Mouse (Mus musculus): ENCODE results near the gene Fkbp1a. TPM values are rescaled to one million over a fixed set of nuclear protein-coding genes. Genes with fewer than 3 reads are reported as not detected.

Gene Fkbp1a
- polyA plus RNA-seq, 1 experiment from 2014 or later = 710 TPM

GRCm38 (mm10) chr2:151566856-151567255, 24.6 kb downstream of the Fkbp1a start:
- DNase-seq (ENCODE audit: low spot score) = no peak
- H3K4me1 ChIP-seq (replicated peaks; ENCODE audit: control insufficient read depth, insufficient read depth, low read length) = no peaks in the 10 kb centered on the region
- H3K9me3 ChIP-seq (ENCODE audit: control insufficient read depth, low read length) = no peaks in the 10 kb centered on the region
- peaks cover 30% of the 10 kb centered on the region for H3K36me3 ChIP-seq (ENCODE audit: control insufficient read depth, insufficient read depth, low read length)
- no peak overlapping the region for H3K4me3 ChIP-seq (ENCODE audit: low read depth, low read length)
- no peak overlapping the region for H3K27ac ChIP-seq (ENCODE audit: low read depth)
- ATAC-seq (replicated peaks; ENCODE audit: low FRiP score, low TSS enrichment, low read depth) = no peak
- H3K27me3 ChIP-seq (replicated peaks; ENCODE audit: control insufficient read depth, insufficient read depth, low read length) = no peaks in the 10 kb centered on the region
- H3K4me2 ChIP-seq (ENCODE audit: low read length) = no peak overlapping the region
- WGBS = 80% methylated on average over 6 of the region's 6 CpGs
- H3K9ac ChIP-seq (ENCODE audit: low read length) = no peak overlapping the region

- Histone ChIP-seq H3K9ac (ENCODE audit: low read length) (no peak overlapping the region), H3K36me3 (ENCODE audit: control insufficient read depth, insufficient read depth, low read length) (peaks cover 8% of the 10 kb centered on the region), H3K4me1 (replicated peaks; ENCODE audit: control insufficient read depth, insufficient read depth, low read length) (no peaks in the 10 kb centered on the region), H3K4me3 (ENCODE audit: low read depth, low read length) (no peak overlapping the region), H3K9me3 (ENCODE audit: control insufficient read depth, low read length) (no peaks in the 10 kb centered on the region), H3K27me3 (replicated peaks; ENCODE audit: control insufficient read depth, insufficient read depth, low read length) (no peaks in the 10 kb centered on the region), H3K4me2 (ENCODE audit: low read length) (no peak overlapping the region), H3K27ac (ENCODE audit: low read depth) (no peak overlapping the region)
- WGBS = 83% methylated on average over 2 of the region's 2 CpGs
- ATAC-seq (replicated peaks; ENCODE audit: low FRiP score, low TSS enrichment, low read depth) (no peak), DNase-seq (ENCODE audit: low spot score) (no peak)
Observed at GRCm38 (mm10) chr2:151569452-151569851, 27.2 kb downstream of the Fkbp1a start.

- 67% methylated on average over 17 of the region's 17 CpGs for WGBS
- peak; percentile 67 for DNase-seq (ENCODE audit: low spot score)
- H3K4me1 ChIP-seq (replicated peaks; ENCODE audit: control insufficient read depth, insufficient read depth, low read length) = peaks cover 8% of the 10 kb centered on the region
- H3K4me3 ChIP-seq (ENCODE audit: low read depth, low read length) = no peak within 1 kb of the TSS
- no peak within 1 kb of the TSS for H3K4me2 ChIP-seq (ENCODE audit: low read length)
- no peak within 1 kb of the TSS for H3K9ac ChIP-seq (ENCODE audit: low read length)
- H3K36me3 ChIP-seq (ENCODE audit: control insufficient read depth, insufficient read depth, low read length) = no peaks in the 10 kb centered on the region
- H3K9me3 ChIP-seq (ENCODE audit: control insufficient read depth, low read length) = no peaks in the 10 kb centered on the region
- H3K27ac ChIP-seq (ENCODE audit: low read depth) = no peak within 1 kb of the TSS
- peak; percentile 66 for ATAC-seq (replicated peaks; ENCODE audit: low FRiP score, low TSS enrichment, low read depth)
- H3K27me3 ChIP-seq (replicated peaks; ENCODE audit: control insufficient read depth, insufficient read depth, low read length) = no peaks in the 10 kb centered on the region
Observed at GRCm38 (mm10) chr2:151571873-151572700, 29.8 kb downstream of the Fkbp1a start, which contains the start of gene Sdcbp2. Gene Sdcbp2 (plus strand): TSS chr2:151572622.

- Histone ChIP-seq H3K9ac (ENCODE audit: low read length) (no peak overlapping the region), H3K4me3 (ENCODE audit: low read depth, low read length) (no peak overlapping the region), H3K27ac (ENCODE audit: low read depth) (no peak overlapping the region), H3K4me2 (ENCODE audit: low read length) (no peak overlapping the region), H3K27me3 (replicated peaks; ENCODE audit: control insufficient read depth, insufficient read depth, low read length) (no peaks in the 10 kb centered on the region), H3K9me3 (ENCODE audit: control insufficient read depth, low read length) (no peaks in the 10 kb centered on the region), H3K36me3 (ENCODE audit: control insufficient read depth, insufficient read depth, low read length) (no peaks in the 10 kb centered on the region), H3K4me1 (replicated peaks; ENCODE audit: control insufficient read depth, insufficient read depth, low read length) (peaks cover 8% of the 10 kb centered on the region)
- no peak for ATAC-seq (replicated peaks; ENCODE audit: low FRiP score, low TSS enrichment, low read depth)
- 75% methylated on average over 3 of the region's 3 CpGs for WGBS
- no peak for DNase-seq (ENCODE audit: low spot score)
Observed at GRCm38 (mm10) chr2:151573667-151574066, 31.4 kb downstream of the Fkbp1a start.

- Histone ChIP-seq H3K27me3 (replicated peaks; ENCODE audit: control insufficient read depth, insufficient read depth, low read length) (no peaks in the 10 kb centered on the region), H3K9ac (ENCODE audit: low read length) (no peak overlapping the region), H3K36me3 (ENCODE audit: control insufficient read depth, insufficient read depth, low read length) (no peaks in the 10 kb centered on the region), H3K9me3 (ENCODE audit: control insufficient read depth, low read length) (no peaks in the 10 kb centered on the region), H3K27ac (ENCODE audit: low read depth) (no peak overlapping the region), H3K4me2 (ENCODE audit: low read length) (no peak overlapping the region), H3K4me3 (ENCODE audit: low read depth, low read length) (no peak overlapping the region), H3K4me1 (replicated peaks; ENCODE audit: control insufficient read depth, insufficient read depth, low read length) (peaks cover 8% of the 10 kb centered on the region)
- ATAC-seq (replicated peaks; ENCODE audit: low FRiP score, low TSS enrichment, low read depth) = no peak
- DNase-seq (ENCODE audit: low spot score) = no peak
- 71% methylated on average over 5 of the region's 5 CpGs for WGBS
Observed at GRCm38 (mm10) chr2:151574607-151575006, 32.3 kb downstream of the Fkbp1a start.

GRCm38 (mm10) chr2:151575119-151575698, 32.9 kb downstream of the Fkbp1a start:
- ATAC-seq (replicated peaks; ENCODE audit: low FRiP score, low TSS enrichment, low read depth) = no peak; the same call in 1 of the 2 replicates

GRCm38 (mm10) chr2:151575699-151576389, 33.6 kb downstream of the Fkbp1a start:
- H3K4me2 ChIP-seq (ENCODE audit: low read length) = peak overlapping the region; percentile 78

More at GRCm38 (mm10) chr2:151575119-151575698, 32.9 kb downstream of the Fkbp1a start:
- H3K27ac ChIP-seq (ENCODE audit: low read depth) = peak overlapping the region; percentile 81
- H3K4me1 ChIP-seq (replicated peaks; ENCODE audit: control insufficient read depth, insufficient read depth, low read length) = peaks cover 8% of the 10 kb centered on the region
- peak overlapping the region; percentile 40 for H3K4me3 ChIP-seq (ENCODE audit: low read depth, low read length)
- no peaks in the 10 kb centered on the region for H3K9me3 ChIP-seq (ENCODE audit: control insufficient read depth, low read length)
- H3K9ac ChIP-seq (ENCODE audit: low read length) = peak overlapping the region; percentile 54
- WGBS = 31% methylated on average over 7 of the region's 7 CpGs
- H3K4me2 ChIP-seq (ENCODE audit: low read length) = peak overlapping the region; percentile 78
- DNase-seq (ENCODE audit: low spot score) = peak; percentile 59
- no peaks in the 10 kb centered on the region for H3K36me3 ChIP-seq (ENCODE audit: control insufficient read depth, insufficient read depth, low read length)
- H3K27me3 ChIP-seq (replicated peaks; ENCODE audit: control insufficient read depth, insufficient read depth, low read length) = no peaks in the 10 kb centered on the region

GRCm38 (mm10) chr2:151579183-151579582, 36.9 kb downstream of the Fkbp1a start:
- H3K27me3 ChIP-seq (replicated peaks; ENCODE audit: control insufficient read depth, insufficient read depth, low read length) = no peaks in the 10 kb centered on the region
- WGBS = 79% methylated on average over 4 of the region's 4 CpGs
- H3K36me3 ChIP-seq (ENCODE audit: control insufficient read depth, insufficient read depth, low read length) = no peaks in the 10 kb centered on the region
- peaks cover 8% of the 10 kb centered on the region for H3K4me1 ChIP-seq (replicated peaks; ENCODE audit: control insufficient read depth, insufficient read depth, low read length)
- H3K9me3 ChIP-seq (ENCODE audit: control insufficient read depth, low read length) = no peaks in the 10 kb centered on the region
- no peak overlapping the region for H3K4me3 ChIP-seq (ENCODE audit: low read depth, low read length)
- H3K9ac ChIP-seq (ENCODE audit: low read length) = no peak overlapping the region
- ATAC-seq (replicated peaks; ENCODE audit: low FRiP score, low TSS enrichment, low read depth) (no peak), DNase-seq (ENCODE audit: low spot score) (no peak)
- no peak overlapping the region for H3K27ac ChIP-seq (ENCODE audit: low read depth)
- H3K4me2 ChIP-seq (ENCODE audit: low read length) = no peak overlapping the region

More at GRCm38 (mm10) chr2:151575699-151576389, 33.6 kb downstream of the Fkbp1a start:
- peaks cover 8% of the 10 kb centered on the region for H3K4me1 ChIP-seq (replicated peaks; ENCODE audit: control insufficient read depth, insufficient read depth, low read length)
- DNase-seq (ENCODE audit: low spot score) (peak; percentile 87), ATAC-seq (replicated peaks; ENCODE audit: low FRiP score, low TSS enrichment, low read depth) (peak; percentile 81)
- 2% methylated on average over 38 of the region's 38 CpGs for WGBS
- no peaks in the 10 kb centered on the region for H3K9me3 ChIP-seq (ENCODE audit: control insufficient read depth, low read length)
- H3K27me3 ChIP-seq (replicated peaks; ENCODE audit: control insufficient read depth, insufficient read depth, low read length) = no peaks in the 10 kb centered on the region
- H3K36me3 ChIP-seq (ENCODE audit: control insufficient read depth, insufficient read depth, low read length) = no peaks in the 10 kb centered on the region
- peak overlapping the region; percentile 54 for H3K9ac ChIP-seq (ENCODE audit: low read length)
- peak overlapping the region; percentile 81 for H3K27ac ChIP-seq (ENCODE audit: low read depth)
- H3K4me3 ChIP-seq (ENCODE audit: low read depth, low read length) = peak overlapping the region; percentile 40

Measured in intestine, embryonic 14.5 days (tissue).